ENCODE assay signal across 9 mouse cellular contexts in genomic region chr2:27915726-27916125, GRCm38 (mm10). TPM values are rescaled to one million over a fixed set of nuclear protein-coding genes. Genes with fewer than 3 reads are reported as not detected.
A peak's percentile ranks its signal among the peaks of the same experiment; 100 is the strongest.
DNase-seq lines count a peak whose midpoint lies in the region; ATAC-seq and TF ChIP-seq lines count a peak whose summit lies in the region.
"Had no signal": no experiment of that assay in that cellular context is flagged by ENCODE, and none has a peak within 500 bp of the region (broad histone marks: within the 10 kb centered on the region; RNA-seq: fewer than 3 reads in every experiment).

No protein-coding gene starts in this region.

- H3K4me3 ChIP-seq in gastrocnemius, adult 2 months: no peak overlapping the region
- no peak overlapping the region for H3K4me3 ChIP-seq in spleen, adult 2 months (ENCODE audit: extremely low read depth, insufficient read depth, insufficient read length)
- no peak overlapping the region for H3K4me3 ChIP-seq in kidney, embryonic 15.5 days (replicated peaks)
- H3K4me3 ChIP-seq: heart, embryonic 15.5 days had no signal

- 0 out of 2 replicates have a peak, but pooled peaks have one; percentile 22 for ATAC-seq in kidney, embryonic 15.5 days (replicated peaks; ENCODE audit: low FRiP score)

- no peaks in the 10 kb centered on the region for H3K9me3 ChIP-seq in kidney, embryonic 15.5 days (replicated peaks)
- H3K9me3 ChIP-seq: heart, embryonic 15.5 days had no signal

- intact Hi-C loops in gastrocnemius, adult 2 months (cut with DNase I): loop anchor here (5.0 kb wide), 1 partner anchor 143 kb away; no protein-coding TSS in a partner anchor

- TF ChIP-seq CTCF in gastrocnemius, adult 2 months (IDR thresholded peaks at IDR 0.05): peak; percentile 69
- TF ChIP-seq CTCF in spleen, adult 2 months (IDR thresholded peaks at IDR 0.05; ENCODE audit: extremely low read depth, insufficient read depth, insufficient read length, insufficient replicate concordance): peak; percentile 8; the same call in 1 of the 2 replicates

- H3K27ac ChIP-seq in gastrocnemius, adult 2 months: peak overlapping the region; percentile 64
- no peak overlapping the region for H3K27ac ChIP-seq in spleen, adult 2 months (ENCODE audit: insufficient read depth, low read length)
- no peak overlapping the region for H3K27ac ChIP-seq in kidney, embryonic 15.5 days
- H3K27ac ChIP-seq: heart, embryonic 15.5 days had no signal

- TF ChIP-seq POLR2A in spleen, adult 2 months (IDR thresholded peaks at IDR 0.05; ENCODE audit: low read depth, low read length): no peak

- H3K4me1 ChIP-seq in spleen, adult 2 months (ENCODE audit: control insufficient read depth, insufficient read depth, insufficient read length): no peaks in the 10 kb centered on the region
- H3K4me1 ChIP-seq in kidney, embryonic 15.5 days: peaks cover 10% of the 10 kb centered on the region

- no peaks in the 10 kb centered on the region for H3K36me3 ChIP-seq in spleen, adult 2 months (ENCODE audit: control insufficient read depth, insufficient read depth, low read length)
- H3K36me3 ChIP-seq in kidney, embryonic 15.5 days: no peaks in the 10 kb centered on the region
- H3K36me3 ChIP-seq: heart, embryonic 15.5 days had no signal

- 40% methylated on average over 4 of the region's 4 CpGs for WGBS in spleen, adult 2 months
- 64% methylated on average over 4 of the region's 4 CpGs for WGBS in kidney, embryonic 15.5 days

- no peaks in the 10 kb centered on the region for H3K27me3 ChIP-seq in spleen, adult 2 months (ENCODE audit: control insufficient read depth, insufficient read depth, low read length)
- no peaks in the 10 kb centered on the region for H3K27me3 ChIP-seq in kidney, embryonic 15.5 days
- H3K27me3 ChIP-seq: heart, embryonic 15.5 days had no signal

- H3K9ac ChIP-seq in kidney, embryonic 15.5 days: no peak overlapping the region

- H3K4me2 ChIP-seq in kidney, embryonic 15.5 days: no peak overlapping the region
- H3K4me2 ChIP-seq: heart, embryonic 15.5 days had no signal

- DNase-seq in gastrocnemius, adult 2 months: peak; percentile 72
- no peak for DNase-seq in gastrocnemius, postnatal 25 days
- DNase-seq in spleen, adult 2 months (ENCODE audit: low read depth in 1 of 2, low spot score in 2 of 2): no peak
- DNase-seq in spleen, adult 12 weeks (ENCODE audit: low spot score): no peak
- peak; percentile 66 for DNase-seq in thymus, postnatal 4 days
- no peak for DNase-seq in right cerebral cortex, adult 18-20 months
- DNase-seq in ovary, postnatal 14 days (ENCODE audit: low spot score): no peak

RNA-seq across cellular contexts. Expression of gene Col5a1, which starts 29.5 kb away (rescaled TPM):
- total RNA-seq in gastrocnemius, adult 2 months (2021): 10 to 100 TPM; 15.9 to 20.9 TPM
- 10 to 100 TPM; 52.3 to 77.1 TPM for total RNA-seq in gastrocnemius, postnatal 25 days (2021)
- 4.8 and 5.4 TPM in 2 replicates for polyA plus RNA-seq in spleen, adult 2 months (2012; rRNA removed)
- polyA plus RNA-seq in kidney, embryonic 15.5 days (2015; fragmentation: Nextera tagmentation; extraction: Ambion mirVana): 51.0 and 62.1 TPM in 2 replicates

Comparison
In these comparisons a context has a peak if more than half of its experiments do, and no peak if none do; other contexts are left out.
1. DNase-seq: peak in gastrocnemius, adult 2 months (single experiment) and thymus, postnatal 4 days (single experiment); none in gastrocnemius, postnatal 25 days (single experiment), spleen, adult 2 months (0 of 2), spleen, adult 12 weeks (single experiment), right cerebral cortex, adult 18-20 months (single experiment) and ovary, postnatal 14 days (single experiment).